Mouse (Mus musculus) 416B (cell line): ENCODE data around the gene Snx8.
"Not testable (repeated sequence)": the region's sequence is repeated elsewhere in the genome, so short reads cannot be mapped to it uniquely, and the experiment has no call there.

ENCODE experiments used
- DNase-seq: peaks from one replicate; pipeline ENCODE4 v3.0.0; 2011; ENCODE audit warnings: low read depth

Gene Snx8

DNA sequence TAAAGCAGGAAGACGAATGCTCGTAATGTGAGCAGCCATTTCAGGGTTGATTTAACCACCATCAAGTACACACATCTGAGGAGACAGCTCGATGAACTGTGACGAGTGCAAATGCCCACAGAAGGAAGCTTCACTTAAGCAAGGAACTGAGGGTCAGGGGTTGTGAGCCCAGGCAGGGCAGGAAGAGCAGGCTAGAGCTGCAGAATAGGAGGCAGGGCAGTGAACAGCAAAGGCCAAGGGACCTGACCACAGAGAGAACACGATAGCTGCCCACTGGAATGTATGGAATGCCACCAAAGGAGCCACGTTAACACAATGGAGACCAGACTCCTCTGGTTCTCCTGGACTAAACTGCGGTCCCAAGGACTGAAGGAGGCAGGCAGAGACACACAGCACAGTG lies 5.5 kb downstream of the Snx8 start:
- no peak for DNase-seq

DNA sequence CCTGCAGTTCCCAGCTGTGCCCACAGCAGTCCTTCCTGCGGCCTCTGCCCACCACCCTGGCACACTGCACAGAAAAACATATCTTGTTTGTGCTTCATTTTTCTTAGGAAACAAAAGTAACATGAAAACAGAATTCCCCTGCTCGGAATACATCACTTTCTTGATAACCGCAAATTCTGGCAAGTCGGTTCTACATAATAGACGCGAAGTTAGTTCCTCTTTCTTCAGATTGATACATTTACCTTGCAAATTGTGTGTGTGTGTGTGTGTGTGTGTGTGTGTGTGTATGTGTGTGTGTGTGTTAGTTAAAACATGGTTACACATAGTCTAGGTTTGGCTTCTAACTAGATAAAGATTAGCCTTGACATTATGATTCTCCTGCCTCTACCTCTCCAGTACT lies 6.4 kb downstream of the Snx8 start:
- DNase-seq = no peak

GRCm38 (mm10) chr5:140381156-140381555 lies 7.9 kb downstream of the Snx8 start:
- DNase-seq = no peak

DNA sequence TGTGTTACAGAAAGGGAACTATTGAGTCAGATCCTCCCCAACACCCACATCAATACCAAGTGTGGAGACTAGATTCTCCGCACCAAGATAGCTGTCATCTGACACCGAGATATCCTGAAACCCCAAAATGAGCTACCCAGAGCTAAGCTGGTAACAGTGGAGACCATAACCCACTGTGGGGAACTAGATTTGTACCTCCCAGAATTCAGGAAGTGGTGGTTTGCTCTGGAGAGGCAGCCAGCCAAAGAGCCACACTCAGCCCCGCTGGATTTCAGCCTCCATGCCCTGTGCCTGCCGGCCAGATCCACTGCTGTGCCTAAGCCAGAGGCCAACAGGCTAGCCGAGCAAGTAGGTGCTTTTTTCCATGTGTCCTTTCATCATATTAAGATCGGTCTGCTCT lies 9.8 kb downstream of the Snx8 start:
- peak; percentile 93 for DNase-seq

DNA sequence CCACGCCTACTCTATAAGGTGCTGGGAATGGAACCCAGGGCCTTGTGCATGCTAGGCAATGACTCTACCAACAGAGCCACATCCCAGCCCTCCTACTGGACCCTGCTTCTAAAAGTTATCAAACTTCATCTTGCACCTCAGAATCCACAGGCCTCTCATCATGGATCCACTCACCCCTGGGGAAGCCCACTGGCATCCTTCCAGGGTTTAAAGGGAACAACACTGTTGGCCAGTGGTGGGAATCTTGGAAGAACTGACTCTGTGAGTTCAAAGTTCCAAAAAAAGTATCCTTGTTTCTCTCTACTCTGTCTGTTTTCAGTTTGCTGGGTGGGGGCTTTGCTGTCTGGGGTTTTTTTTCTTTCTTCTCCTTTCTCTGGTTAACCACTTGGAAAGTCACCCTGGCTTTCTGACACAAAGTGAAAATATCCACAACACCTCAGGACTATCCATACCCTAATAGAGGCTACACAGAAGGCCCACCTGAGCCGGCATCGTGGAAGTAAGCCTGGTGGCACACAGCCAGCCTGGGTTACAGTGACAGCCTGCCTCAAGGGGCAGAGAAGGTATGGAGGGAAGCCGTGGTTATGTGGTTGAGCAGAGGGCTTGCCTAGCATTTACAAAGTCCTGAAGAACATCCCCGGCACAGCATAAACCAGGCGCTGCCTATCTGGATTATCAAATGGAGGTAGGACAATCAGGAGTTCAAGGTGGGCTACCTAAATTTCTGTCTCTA lies 10.8 kb downstream of the Snx8 start:
- peak; percentile 54 for DNase-seq

DNA sequence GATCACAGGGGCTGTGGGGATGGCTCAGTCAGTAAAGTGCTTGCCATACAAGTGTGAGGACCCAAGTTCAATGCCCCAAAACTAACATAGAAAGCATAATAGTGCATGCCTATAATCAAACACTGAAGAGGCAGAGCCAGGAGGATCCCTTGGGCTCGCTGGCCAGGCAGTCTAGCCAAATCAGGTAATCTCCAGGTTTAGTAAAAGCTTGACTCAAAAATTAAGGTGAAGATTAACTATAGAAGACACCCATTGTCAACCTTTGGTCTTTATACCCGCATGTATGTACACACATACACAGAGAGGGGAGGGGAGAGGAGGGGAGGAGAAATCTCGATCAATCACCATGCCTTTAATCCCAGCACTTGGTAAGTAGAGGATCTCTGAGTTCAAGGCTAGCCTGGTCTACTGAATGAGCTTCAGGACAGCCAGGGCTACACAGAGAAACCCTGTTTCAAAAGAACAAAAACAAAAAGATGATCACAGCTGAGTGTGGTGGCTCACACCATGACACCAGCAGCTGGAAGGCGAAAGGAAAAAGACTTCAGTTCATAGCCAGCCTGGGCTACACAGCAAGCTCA lies 13.7 kb downstream of the Snx8 start:
- no peak for DNase-seq

GRCm38 (mm10) chr5:140374226-140374625 lies 14.8 kb downstream of the Snx8 start:
- no peak for DNase-seq

DNA sequence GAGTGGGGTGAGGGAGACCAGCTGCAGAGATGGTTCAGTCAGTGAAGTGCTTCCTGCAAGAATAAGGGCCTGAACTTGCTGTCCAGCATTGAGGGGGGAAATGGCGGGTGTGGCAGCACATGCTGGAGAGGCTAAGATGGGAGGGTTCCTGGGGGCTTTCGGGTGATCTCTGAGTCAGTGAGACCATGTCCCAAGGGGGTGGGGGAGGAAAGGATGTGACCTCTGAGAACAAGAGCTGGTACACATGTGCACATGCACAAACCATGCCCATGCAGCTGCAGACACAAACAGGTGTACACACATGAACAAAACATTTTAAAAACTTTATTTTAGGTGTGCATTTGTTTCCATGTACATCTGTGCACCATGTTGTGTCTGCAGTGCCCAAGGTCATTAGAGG lies 15.4 kb downstream of the Snx8 start:
- no peak for DNase-seq

DNA sequence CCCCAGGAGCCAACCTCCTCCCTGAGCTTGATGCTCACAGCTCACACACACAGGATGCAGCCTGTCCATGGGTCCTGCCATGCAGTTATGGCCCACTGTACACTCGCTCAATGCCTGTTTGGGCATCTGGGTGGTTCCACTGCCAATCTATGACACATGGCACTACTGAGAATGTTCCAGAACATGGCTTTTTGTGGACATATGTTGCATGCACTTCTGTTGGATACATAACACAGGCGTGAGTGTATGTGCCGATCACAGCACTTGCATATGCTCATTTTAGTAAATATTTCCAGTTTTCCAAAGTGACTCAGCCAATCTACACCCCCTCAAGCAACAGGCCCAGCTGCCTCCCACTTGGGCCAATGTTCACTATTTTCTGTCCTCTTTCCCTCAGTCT lies 17.4 kb downstream of the Snx8 start:
- DNase-seq = no peak

- DNase-seq = no peak
Measured at GRCm38 (mm10) chr5:140370446-140371254, 18.4 kb downstream of the Snx8 start.

GRCm38 (mm10) chr5:140369466-140369865 lies 19.6 kb downstream of the Snx8 start:
- DNase-seq = no peak

DNA sequence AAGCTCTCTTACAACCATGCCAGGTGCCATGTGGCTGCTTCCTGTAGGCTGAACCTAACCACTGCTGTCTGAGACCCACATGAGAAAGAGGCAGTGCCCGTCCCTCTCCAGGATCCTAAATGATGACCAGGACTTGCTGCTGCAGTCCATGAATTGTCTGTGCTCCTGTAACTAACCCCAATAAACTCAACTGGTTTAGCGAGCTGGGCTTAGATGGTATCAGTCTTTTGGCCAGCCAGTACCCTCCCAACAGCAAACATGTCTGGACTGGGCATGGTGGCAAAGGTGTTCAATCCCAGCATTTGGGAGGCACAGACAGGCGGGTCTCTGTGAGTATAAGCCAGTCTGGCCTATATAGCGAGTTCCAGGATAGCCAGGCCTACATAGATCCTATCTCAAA lies 20.1 kb downstream of the Snx8 start:
- DNase-seq = no peak

GRCm38 (mm10) chr5:140368126-140368525 lies 20.9 kb downstream of the Snx8 start:
- DNase-seq = not testable (repeated sequence)

DNA sequence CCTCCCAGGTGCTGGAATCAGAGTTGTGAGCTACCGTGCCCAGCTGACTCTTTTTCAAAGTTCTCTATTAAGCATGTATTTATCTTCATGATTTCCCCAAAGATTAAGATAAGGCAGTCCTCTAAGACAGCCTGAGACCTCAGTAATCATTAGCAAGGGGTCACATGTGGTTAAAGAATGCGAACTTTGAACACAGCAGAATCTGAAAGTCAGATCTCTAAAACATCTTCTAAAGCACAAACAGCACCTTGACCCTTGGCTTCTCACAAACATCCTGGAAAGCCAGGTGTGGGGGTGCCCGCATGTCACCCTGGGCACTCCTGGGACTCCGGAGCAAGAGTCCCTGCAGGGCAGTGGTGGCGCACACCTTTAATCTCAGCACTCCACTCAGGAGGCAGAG lies 24.6 kb downstream of the Snx8 start:
- no peak for DNase-seq

GRCm38 (mm10) chr5:140359930-140360674 lies 29.0 kb downstream of the Snx8 start:
- DNase-seq = no peak

DNA sequence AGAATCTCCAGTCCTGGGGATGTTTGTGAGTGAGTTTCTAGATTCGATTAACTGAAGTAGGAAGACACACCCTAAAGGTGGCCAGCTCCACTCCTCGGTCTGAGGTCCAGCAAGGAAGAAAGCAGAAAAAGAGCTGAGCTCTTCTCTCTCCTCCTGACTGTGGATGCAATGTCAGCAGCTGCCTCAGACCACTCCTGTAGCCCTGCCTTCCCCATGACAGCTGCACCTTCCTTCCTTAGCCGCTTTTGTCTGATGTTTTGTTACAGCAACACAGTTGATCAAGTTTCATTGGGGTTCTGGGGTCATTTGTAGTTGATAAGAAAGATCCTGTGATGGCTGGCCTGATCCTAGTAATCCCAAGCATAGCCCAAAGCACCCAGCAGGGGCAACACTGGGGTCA lies 31.6 kb downstream of the Snx8 start:
- DNase-seq = no peak

- no peak for DNase-seq
Measured at GRCm38 (mm10) chr5:140355934-140356333, 33.1 kb downstream of the Snx8 start.

- no peak for DNase-seq
Measured at GRCm38 (mm10) chr5:140352352-140352751, 36.7 kb downstream of the Snx8 start.

DNA sequence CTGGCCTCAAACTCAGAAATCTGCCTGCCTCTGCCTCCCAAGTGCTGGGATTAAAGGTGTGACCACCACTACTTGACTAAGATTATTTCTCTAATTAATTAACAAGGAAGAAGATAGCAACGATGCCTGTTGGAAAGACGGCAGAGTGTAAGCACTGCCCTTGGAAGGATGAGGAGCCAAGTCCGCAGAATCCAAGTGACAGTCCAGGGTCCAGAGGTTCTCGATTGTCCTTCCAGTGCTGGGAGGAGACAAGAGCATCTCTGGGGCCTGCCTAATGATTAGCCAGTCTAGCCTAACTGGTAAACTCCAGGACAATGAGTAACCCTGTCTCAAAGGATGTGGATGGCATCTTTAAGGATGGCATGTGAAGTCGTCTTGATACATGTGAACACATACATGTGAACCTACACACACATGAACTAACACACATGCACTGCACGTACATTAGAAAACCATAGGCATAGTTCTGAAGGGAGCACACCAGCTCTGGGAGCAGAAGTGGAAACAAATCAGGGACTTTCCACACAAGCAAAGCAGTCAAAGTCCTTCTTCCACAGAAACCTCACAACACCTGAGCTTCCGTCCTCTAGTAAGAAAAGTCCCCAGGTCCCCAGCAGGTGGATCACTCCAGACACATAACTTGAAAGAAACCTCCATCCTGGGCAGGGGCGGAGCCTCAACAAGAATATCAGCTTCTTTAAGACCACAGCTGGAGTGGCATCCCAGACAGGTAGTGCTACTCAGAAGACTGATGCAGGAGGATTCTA lies 38.1 kb downstream of the Snx8 start:
- no peak for DNase-seq

GRCm38 (mm10) chr5:140349882-140350281 lies 39.2 kb downstream of the Snx8 start:
- DNase-seq = peak; percentile 38

DNA sequence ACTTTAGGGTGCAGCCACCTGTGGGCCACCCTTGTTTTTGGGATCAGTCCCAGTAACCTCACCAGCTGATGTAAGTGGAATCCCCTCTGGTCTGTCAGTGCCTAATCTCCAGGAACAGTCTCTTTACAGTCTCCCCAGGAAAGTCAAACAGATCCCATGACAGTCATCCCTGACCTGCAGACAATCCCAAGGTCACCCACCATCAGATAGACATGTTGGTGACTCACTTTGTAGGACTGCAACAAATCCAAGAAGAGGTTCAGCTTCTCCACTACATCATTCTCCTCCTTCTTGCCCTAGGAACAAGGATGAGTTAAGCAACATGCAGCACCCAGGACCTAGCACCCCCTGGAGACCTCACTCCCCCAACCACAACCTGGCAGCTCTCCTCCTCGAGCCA lies 43.0 kb downstream of the Snx8 start:
- DNase-seq = no peak

DNA sequence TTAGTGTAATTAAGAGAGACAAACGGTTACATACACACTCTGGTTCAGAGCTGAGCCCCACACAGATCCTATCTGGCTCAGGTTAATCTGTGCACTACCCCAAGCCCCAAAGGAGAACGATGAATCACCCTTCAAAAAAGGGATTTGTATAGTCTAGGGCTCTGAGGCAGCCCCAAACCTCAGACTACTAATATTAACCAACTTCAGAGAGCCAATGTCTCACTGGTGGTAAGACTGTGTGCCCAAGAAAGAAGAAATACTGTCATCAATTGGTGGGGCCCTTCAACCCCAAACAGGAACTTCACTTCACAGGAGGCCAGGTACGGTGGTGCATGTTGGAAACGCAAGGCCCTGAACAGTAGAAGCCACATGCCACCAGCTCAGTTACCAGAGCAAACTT lies 43.8 kb downstream of the Snx8 start:
- no peak for DNase-seq
